Mouse (Mus musculus) CH12.LX (cell line): ENCODE data around the gene Myo18a. TPM values are rescaled to one million over a fixed set of nuclear protein-coding genes. Genes with fewer than 3 reads are reported as not detected.

Experiments used
- DNase-seq: peaks from one replicate; pipeline ENCODE4 v3.0.0-alpha.2; 2013; ENCODE audit errors: extremely low read depth
- H3K27ac ChIP-seq: 2 replicates; pipeline ENCODE4 v1.5.1; 2012; ENCODE audit warnings: low read depth, mild to moderate bottlenecking, control low read depth, moderate library complexity; ENCODE audit not compliant: insufficient read depth
- H3K27me3 ChIP-seq: replicated peaks from 2 replicates; pipeline ENCODE3; 2012; ENCODE audit warnings: inconsistent platforms
- H3K36me3 ChIP-seq, 2 experiments: replicated peaks in 1 of 2; 2 replicates each; pipeline versions ENCODE3 to v1.6.1; 2012; ENCODE audit warnings: inconsistent platforms in 1 of 2, low read length in 1 of 2, mild to moderate bottlenecking in 1 of 2, mixed read lengths in 1 of 2, moderate library complexity in 1 of 2; ENCODE audit not compliant: control insufficient read depth in 1 of 2, insufficient read depth in 1 of 2
- H3K4me1 ChIP-seq, 2 experiments: 2 replicates each; pipeline ENCODE4 v1.6.1; 2012; ENCODE audit warnings: inconsistent platforms in 1 of 2, moderate library complexity in 1 of 2; ENCODE audit not compliant: insufficient read depth in 2 of 2, control insufficient read depth in 1 of 2
- H3K4me2 ChIP-seq: 2 replicates; pipeline ENCODE4 v1.6.1; 2012; ENCODE audit warnings: low read depth, mild to moderate bottlenecking, control low read depth; ENCODE audit not compliant: poor library complexity, insufficient read depth, severe bottlenecking
- H3K4me3 ChIP-seq, 3 experiments: fragments of 150-350 bp in 1 of 3; sonication (generic) in 1 of 3; replicated peaks in 1 of 3; 2 replicates each; pipeline versions ENCODE3 to v1.5.1; 2011 to 2012; ENCODE audit warnings: low read depth in 2 of 3, low read length in 2 of 3, mild to moderate bottlenecking in 2 of 3, moderate library complexity in 2 of 3, control low read depth in 1 of 3, improper control_type of control experiment in 1 of 3, inconsistent platforms in 1 of 3, mixed read lengths in 1 of 3; ENCODE audit not compliant: poor library complexity in 1 of 3
- H3K79me2 ChIP-seq: replicated peaks from 2 replicates; pipeline ENCODE4 v1.6.1; 2012; ENCODE audit warnings: mild to moderate bottlenecking, moderate library complexity; ENCODE audit not compliant: control insufficient read depth, poor library complexity, insufficient read depth, severe bottlenecking; ENCODE audit errors: extremely low read depth
- H3K9ac ChIP-seq: 2 replicates; pipeline ENCODE4 v1.6.1; 2012; ENCODE audit warnings: low read depth, mild to moderate bottlenecking, control low read depth, moderate library complexity; ENCODE audit not compliant: insufficient read depth
- H3K9me3 ChIP-seq: replicated peaks from 2 replicates; pipeline ENCODE3; 2012; ENCODE audit warnings: low read length, inconsistent platforms, mixed read lengths
- BHLHE40 ChIP-seq: IDR thresholded peaks from 2 replicates; pipeline ENCODE4 v1.6.1; 2011; ENCODE audit warnings: mild to moderate bottlenecking, low read depth, low read length, improper control_type of control experiment
- CHD2 ChIP-seq: IDR thresholded peaks from 2 replicates; pipeline ENCODE4 v1.6.1; 2011; ENCODE audit warnings: low read length, improper control_type of control experiment
- EP300 ChIP-seq: IDR thresholded peaks from 2 replicates; pipeline ENCODE4 v1.6.1; 2011; ENCODE audit warnings: low read length, improper control_type of control experiment
- JUN ChIP-seq: IDR thresholded peaks from 2 replicates; pipeline ENCODE4 v1.6.1; 2011; ENCODE audit warnings: low read depth, mild to moderate bottlenecking, low read length, improper control_type of control experiment, moderate library complexity; ENCODE audit not compliant: insufficient read depth
- JUND ChIP-seq: conservative IDR thresholded peaks from 2 replicates; pipeline ENCODE4 v1.6.1; 2011; ENCODE audit warnings: low read depth, low read length, improper control_type of control experiment
- MAFK ChIP-seq: IDR thresholded peaks from 2 replicates; pipeline ENCODE4 v1.6.1; 2011; ENCODE audit warnings: low read length, improper control_type of control experiment; ENCODE audit not compliant: insufficient replicate concordance
- MAX ChIP-seq: IDR thresholded peaks from 2 replicates; pipeline ENCODE4 v1.6.1; 2011; ENCODE audit warnings: low read length, improper control_type of control experiment
- MYC ChIP-seq: IDR thresholded peaks from 2 replicates; pipeline ENCODE4 v1.6.1; 2011; ENCODE audit warnings: low read depth, mild to moderate bottlenecking, improper control_type of control experiment, low read length
- NELFE ChIP-seq: IDR thresholded peaks from 2 replicates; pipeline ENCODE4 v1.6.1; 2011; ENCODE audit warnings: low read depth, low read length, improper control_type of control experiment
- NRF1 ChIP-seq: IDR thresholded peaks from 2 replicates; pipeline ENCODE4 v1.6.1; 2014; ENCODE audit warnings: low read depth, mild to moderate bottlenecking, inconsistent platforms, low read length, improper control_type of control experiment, moderate library complexity
- PAX5 ChIP-seq: IDR thresholded peaks from 2 replicates; pipeline ENCODE4 v1.6.1; 2012; ENCODE audit warnings: low read length, inconsistent platforms, mixed read lengths
- POLR2A ChIP-seq: IDR thresholded peaks from 2 replicates; pipeline ENCODE4 v1.6.1; 2011; ENCODE audit warnings: low read depth, mild to moderate bottlenecking, improper control_type of control experiment, low read length
- RAD21 ChIP-seq: IDR thresholded peaks from 2 replicates; pipeline ENCODE4 v1.6.1; 2011; ENCODE audit warnings: low read depth, mild to moderate bottlenecking, low read length, improper control_type of control experiment, moderate library complexity
- RCOR1 ChIP-seq: conservative IDR thresholded peaks from 2 replicates; pipeline ENCODE4 v1.6.1; 2012; ENCODE audit warnings: low read depth, mild to moderate bottlenecking, inconsistent platforms, low read length, improper control_type of control experiment
- SMC3 ChIP-seq: IDR thresholded peaks from 2 replicates; pipeline ENCODE4 v1.6.1; 2011; ENCODE audit warnings: low read depth, low read length, improper control_type of control experiment
- TBP ChIP-seq: conservative IDR thresholded peaks from 2 replicates; pipeline ENCODE4 v1.6.1; 2011; ENCODE audit warnings: low read depth, low read length, improper control_type of control experiment
- UBTF ChIP-seq: IDR thresholded peaks from 2 replicates; pipeline ENCODE4 v1.6.1; 2012; ENCODE audit warnings: low read depth, mild to moderate bottlenecking, inconsistent platforms, low read length, improper control_type of control experiment, moderate library complexity
- USF1 ChIP-seq: IDR thresholded peaks from 2 replicates; pipeline ENCODE4 v1.6.1; 2014; ENCODE audit warnings: low read depth, mild to moderate bottlenecking, inconsistent platforms, low read length, improper control_type of control experiment
- USF2 ChIP-seq: conservative IDR thresholded peaks from 2 replicates; pipeline ENCODE4 v1.6.1; 2011; ENCODE audit warnings: low read depth, low read length, improper control_type of control experiment
- ZC3H11A ChIP-seq: IDR thresholded peaks from 2 replicates; pipeline ENCODE4 v1.6.1; 2012; ENCODE audit warnings: low read depth, mild to moderate bottlenecking, inconsistent platforms, low read length, improper control_type of control experiment
- ZMIZ1 ChIP-seq: IDR thresholded peaks from 2 replicates; pipeline ENCODE4 v1.6.1; 2012; ENCODE audit warnings: low read depth, mild to moderate bottlenecking, inconsistent platforms, low read length, improper control_type of control experiment
- dilution Hi-C: fragments of 300-500 bp; cut with MboI; formaldehyde crosslinking; loops from 2 replicates; pipeline ENCODE4 v1.14.3; 2020; ENCODE audit warnings: low sequenced_read_pairs; ENCODE audit not compliant: extremely low pct_unique_long_range_greater_than_20kb, extremely low pct_ligation_motif_present
- in situ Hi-C: fragments of 300-500 bp; cut with MboI; formaldehyde crosslinking; loops from 3 replicates; pipeline ENCODE4 v1.14.3; 2019; ENCODE audit warnings: low sequenced_read_pairs, low pct_ligation_motif_present, low pct_unique_long_range_greater_than_20kb, mixed read lengths
- polyA plus RNA-seq: library from polyadenylated mRNA; unstranded; fragments of >175 nt; gene quantifications from 2 replicates; pipeline ENCODE4 v1.2.1, GENCODE M21; 2012; ENCODE audit warnings: low read depth; ENCODE audit not compliant: insufficient read length
- total RNA-seq, 2 experiments: library from RNA; depleted of rRNA; stranded (reverse); fragments of 300-350 nt in 1 of 2; fragments of >200 nt in 1 of 2; gene quantifications; 2 replicates each; pipeline ENCODE4 v1.2.3; 2012 to 2014

The Myo18a gene
- total and polyA plus RNA-seq, 3 experiments = 6.3 to 24.8 (median 16.8) TPM

DNA sequence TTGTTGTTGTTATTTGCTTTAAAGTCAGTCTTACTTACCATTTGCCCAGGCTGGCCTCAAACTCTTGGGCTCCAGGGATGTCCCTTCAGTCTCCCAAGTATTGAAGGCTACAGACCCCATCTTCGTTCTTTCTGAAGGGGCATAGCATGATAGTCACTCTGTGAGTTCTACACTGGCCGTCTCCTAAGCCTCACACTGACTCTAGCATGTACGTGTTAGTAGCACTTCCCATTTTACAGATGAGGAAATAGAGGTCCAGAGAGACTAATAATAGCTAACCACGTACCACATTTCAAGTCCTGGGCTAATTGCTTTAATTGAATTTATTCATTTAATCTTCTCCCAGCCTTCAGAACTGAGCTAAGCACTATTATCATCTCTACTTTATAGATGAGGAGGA lies 3.0 kb upstream of the Myo18a start:
- TF ChIP-seq TBP = no peak
- TF ChIP-seq MAFK = no peak
- TF ChIP-seq PAX5 = no peak
- no peak for TF ChIP-seq ZMIZ1
- Histone ChIP-seq H3K4me1 (peaks cover 17 to 55% of the 10 kb centered on the region in 2 experiments), H3K27me3 (peaks cover 20% of the 10 kb centered on the region), H3K9me3 (no peaks in the 10 kb centered on the region), H3K4me3 (no peak overlapping the region), H3K4me2 (no peak overlapping the region), H3K27ac (no peak overlapping the region), H3K36me3 (no peaks in the 10 kb centered on the region), H3K79me2 (no peaks in the 10 kb centered on the region), H3K9ac (no peak overlapping the region)
- dilution Hi-C loops (no loop called here), in situ Hi-C loops (no loop called here)
- DNase-seq = peak; percentile 52

- TF ChIP-seq NELFE (no peak), CHD2 (no peak), SMC3 (no peak), RCOR1 (no peak), MAFK (no peak), JUN (no peak), TBP (no peak), MYC (no peak), RAD21 (no peak), ZMIZ1 (no peak), NRF1 (no peak), UBTF (no peak), POLR2A (no peak), USF2 (no peak), BHLHE40 (no peak), JUND (no peak), ZC3H11A (no peak), MAX (no peak), USF1 (no peak), EP300 (no peak)
- Histone ChIP-seq H3K4me1 (peaks cover 14 to 48% of the 10 kb centered on the region in 2 experiments), H3K9ac (peak overlapping the region; percentile 69), H3K79me2 (no peaks in the 10 kb centered on the region), H3K4me3 (peak overlapping the region; percentile 50 to 75 (median 72)), H3K27me3 (peaks cover 20% of the 10 kb centered on the region), H3K9me3 (no peaks in the 10 kb centered on the region), H3K4me2 (peak overlapping the region; percentile 71), H3K36me3 (no peaks in the 10 kb centered on the region), H3K27ac (no peak overlapping the region)
- dilution Hi-C loops (no loop called here), in situ Hi-C loops (no loop called here)
- no peak for DNase-seq
Measured at GRCm38 (mm10) chr11:77763673-77764340, 761 bp downstream of the Myo18a start.
